Mouse (Mus musculus) CH12.LX (cell line): ENCODE measurements around the gene D1Ertd622e. TPM values are rescaled to one million over a fixed set of nuclear protein-coding genes. Genes with fewer than 3 reads are reported as not detected.

Experiments used
- DNase-seq: peaks from one replicate; pipeline ENCODE4 v3.0.0-alpha.2; 2013; ENCODE audit errors: extremely low read depth
- H3K27ac ChIP-seq: 2 replicates; pipeline ENCODE4 v1.5.1; 2012; ENCODE audit warnings: low read depth, mild to moderate bottlenecking, control low read depth, moderate library complexity; ENCODE audit not compliant: insufficient read depth
- H3K27me3 ChIP-seq: replicated peaks from 2 replicates; pipeline ENCODE3; 2012; ENCODE audit warnings: inconsistent platforms
- H3K36me3 ChIP-seq, 2 experiments: replicated peaks in 1 of 2; 2 replicates each; pipeline versions ENCODE3 to v1.6.1; 2012; ENCODE audit warnings: inconsistent platforms in 1 of 2, low read length in 1 of 2, mild to moderate bottlenecking in 1 of 2, mixed read lengths in 1 of 2, moderate library complexity in 1 of 2; ENCODE audit not compliant: control insufficient read depth in 1 of 2, insufficient read depth in 1 of 2
- H3K4me1 ChIP-seq, 2 experiments: 2 replicates each; pipeline ENCODE4 v1.6.1; 2012; ENCODE audit warnings: inconsistent platforms in 1 of 2, moderate library complexity in 1 of 2; ENCODE audit not compliant: insufficient read depth in 2 of 2, control insufficient read depth in 1 of 2
- H3K4me2 ChIP-seq: 2 replicates; pipeline ENCODE4 v1.6.1; 2012; ENCODE audit warnings: low read depth, mild to moderate bottlenecking, control low read depth; ENCODE audit not compliant: poor library complexity, insufficient read depth, severe bottlenecking
- H3K4me3 ChIP-seq, 3 experiments: fragments of 150-350 bp in 1 of 3; sonication (generic) in 1 of 3; replicated peaks in 1 of 3; 2 replicates each; pipeline versions ENCODE3 to v1.5.1; 2011 to 2012; ENCODE audit warnings: low read depth in 2 of 3, low read length in 2 of 3, mild to moderate bottlenecking in 2 of 3, moderate library complexity in 2 of 3, control low read depth in 1 of 3, improper control_type of control experiment in 1 of 3, inconsistent platforms in 1 of 3, mixed read lengths in 1 of 3; ENCODE audit not compliant: poor library complexity in 1 of 3
- H3K79me2 ChIP-seq: replicated peaks from 2 replicates; pipeline ENCODE4 v1.6.1; 2012; ENCODE audit warnings: mild to moderate bottlenecking, moderate library complexity; ENCODE audit not compliant: control insufficient read depth, poor library complexity, insufficient read depth, severe bottlenecking; ENCODE audit errors: extremely low read depth
- H3K9ac ChIP-seq: 2 replicates; pipeline ENCODE4 v1.6.1; 2012; ENCODE audit warnings: low read depth, mild to moderate bottlenecking, control low read depth, moderate library complexity; ENCODE audit not compliant: insufficient read depth
- H3K9me3 ChIP-seq: replicated peaks from 2 replicates; pipeline ENCODE3; 2012; ENCODE audit warnings: low read length, inconsistent platforms, mixed read lengths
- BHLHE40 ChIP-seq: IDR thresholded peaks from 2 replicates; pipeline ENCODE4 v1.6.1; 2011; ENCODE audit warnings: mild to moderate bottlenecking, low read depth, low read length, improper control_type of control experiment
- CHD2 ChIP-seq: IDR thresholded peaks from 2 replicates; pipeline ENCODE4 v1.6.1; 2011; ENCODE audit warnings: low read length, improper control_type of control experiment
- CTCF ChIP-seq, 2 experiments: IDR thresholded peaks in 1 of 2; conservative IDR thresholded peaks in 1 of 2; 2 replicates each; pipeline ENCODE4 v1.5.1; 2011 to 2012; ENCODE audit warnings: low read depth in 2 of 2, low read length in 2 of 2, improper control_type of control experiment in 1 of 2, inconsistent platforms in 1 of 2, mild to moderate bottlenecking in 1 of 2, moderate library complexity in 1 of 2
- EP300 ChIP-seq: IDR thresholded peaks from 2 replicates; pipeline ENCODE4 v1.6.1; 2011; ENCODE audit warnings: low read length, improper control_type of control experiment
- ETS1 ChIP-seq: conservative IDR thresholded peaks from 2 replicates; pipeline ENCODE4 v1.6.1; 2012; ENCODE audit warnings: low read depth, mild to moderate bottlenecking, inconsistent platforms, low read length, improper control_type of control experiment, moderate library complexity
- GABPA ChIP-seq: IDR thresholded peaks from 2 replicates; pipeline ENCODE4 v1.6.1; 2012; ENCODE audit warnings: low read depth, low read length, improper control_type of control experiment, inconsistent platforms; ENCODE audit not compliant: insufficient replicate concordance
- HCFC1 ChIP-seq: IDR thresholded peaks from 2 replicates; pipeline ENCODE4 v1.6.1; 2012; ENCODE audit warnings: low read depth, mild to moderate bottlenecking, inconsistent platforms, low read length, improper control_type of control experiment
- IRF4 ChIP-seq: IDR thresholded peaks from 2 replicates; pipeline ENCODE4 v1.6.1; 2014; ENCODE audit warnings: low read depth, mild to moderate bottlenecking, inconsistent platforms, low read length, improper control_type of control experiment
- JUN ChIP-seq: IDR thresholded peaks from 2 replicates; pipeline ENCODE4 v1.6.1; 2011; ENCODE audit warnings: low read depth, mild to moderate bottlenecking, low read length, improper control_type of control experiment, moderate library complexity; ENCODE audit not compliant: insufficient read depth
- JUND ChIP-seq: conservative IDR thresholded peaks from 2 replicates; pipeline ENCODE4 v1.6.1; 2011; ENCODE audit warnings: low read depth, low read length, improper control_type of control experiment
- KAT2A ChIP-seq: IDR thresholded peaks from 2 replicates; pipeline ENCODE4 v1.6.1; 2012; ENCODE audit warnings: low read length, improper control_type of control experiment, inconsistent platforms; ENCODE audit not compliant: insufficient replicate concordance
- MAFK ChIP-seq: IDR thresholded peaks from 2 replicates; pipeline ENCODE4 v1.6.1; 2011; ENCODE audit warnings: low read length, improper control_type of control experiment; ENCODE audit not compliant: insufficient replicate concordance
- MAZ ChIP-seq: IDR thresholded peaks from 2 replicates; pipeline ENCODE4 v1.6.1; 2012; ENCODE audit warnings: low read depth, mild to moderate bottlenecking, inconsistent platforms, low read length, improper control_type of control experiment, moderate library complexity
- MEF2A ChIP-seq: IDR thresholded peaks from 2 replicates; pipeline ENCODE4 v1.6.1; 2014; ENCODE audit warnings: low read depth, mild to moderate bottlenecking, inconsistent platforms, low read length, improper control_type of control experiment, borderline replicate concordance
- MXI1 ChIP-seq: IDR thresholded peaks from 2 replicates; pipeline ENCODE4 v1.6.1; 2011; ENCODE audit warnings: mild to moderate bottlenecking, low read depth, low read length, improper control_type of control experiment
- NELFE ChIP-seq: IDR thresholded peaks from 2 replicates; pipeline ENCODE4 v1.6.1; 2011; ENCODE audit warnings: low read depth, low read length, improper control_type of control experiment
- POLR2A ChIP-seq: IDR thresholded peaks from 2 replicates; pipeline ENCODE4 v1.6.1; 2011; ENCODE audit warnings: low read depth, mild to moderate bottlenecking, improper control_type of control experiment, low read length
- RCOR1 ChIP-seq: conservative IDR thresholded peaks from 2 replicates; pipeline ENCODE4 v1.6.1; 2012; ENCODE audit warnings: low read depth, mild to moderate bottlenecking, inconsistent platforms, low read length, improper control_type of control experiment
- TBP ChIP-seq: conservative IDR thresholded peaks from 2 replicates; pipeline ENCODE4 v1.6.1; 2011; ENCODE audit warnings: low read depth, low read length, improper control_type of control experiment
- TCF12 ChIP-seq: IDR thresholded peaks from 2 replicates; pipeline ENCODE4 v1.6.1; 2014; ENCODE audit warnings: low read depth, mild to moderate bottlenecking, inconsistent platforms, low read length, improper control_type of control experiment
- UBTF ChIP-seq: IDR thresholded peaks from 2 replicates; pipeline ENCODE4 v1.6.1; 2012; ENCODE audit warnings: low read depth, mild to moderate bottlenecking, inconsistent platforms, low read length, improper control_type of control experiment, moderate library complexity
- USF1 ChIP-seq: IDR thresholded peaks from 2 replicates; pipeline ENCODE4 v1.6.1; 2014; ENCODE audit warnings: low read depth, mild to moderate bottlenecking, inconsistent platforms, low read length, improper control_type of control experiment
- USF2 ChIP-seq: conservative IDR thresholded peaks from 2 replicates; pipeline ENCODE4 v1.6.1; 2011; ENCODE audit warnings: low read depth, low read length, improper control_type of control experiment
- ZC3H11A ChIP-seq: IDR thresholded peaks from 2 replicates; pipeline ENCODE4 v1.6.1; 2012; ENCODE audit warnings: low read depth, mild to moderate bottlenecking, inconsistent platforms, low read length, improper control_type of control experiment
- ZKSCAN1 ChIP-seq: IDR thresholded peaks from 2 replicates; pipeline ENCODE4 v1.6.1; 2012; ENCODE audit warnings: low read depth, inconsistent platforms, low read length, improper control_type of control experiment, borderline replicate concordance
- ZMIZ1 ChIP-seq: IDR thresholded peaks from 2 replicates; pipeline ENCODE4 v1.6.1; 2012; ENCODE audit warnings: low read depth, mild to moderate bottlenecking, inconsistent platforms, low read length, improper control_type of control experiment
- ZNF384 ChIP-seq: IDR thresholded peaks from 2 replicates; pipeline ENCODE4 v1.6.1; 2012; ENCODE audit warnings: low read depth, low read length, improper control_type of control experiment, inconsistent platforms
- dilution Hi-C: fragments of 300-500 bp; cut with MboI; formaldehyde crosslinking; loops from 2 replicates; pipeline ENCODE4 v1.14.3; 2020; ENCODE audit warnings: low sequenced_read_pairs; ENCODE audit not compliant: extremely low pct_unique_long_range_greater_than_20kb, extremely low pct_ligation_motif_present
- in situ Hi-C: fragments of 300-500 bp; cut with MboI; formaldehyde crosslinking; loops from 3 replicates; pipeline ENCODE4 v1.14.3; 2019; ENCODE audit warnings: low sequenced_read_pairs, low pct_ligation_motif_present, low pct_unique_long_range_greater_than_20kb, mixed read lengths
- polyA plus RNA-seq: library from polyadenylated mRNA; unstranded; fragments of >175 nt; gene quantifications from 2 replicates; pipeline ENCODE4 v1.2.1, GENCODE M21; 2012; ENCODE audit warnings: low read depth; ENCODE audit not compliant: insufficient read length
- total RNA-seq, 2 experiments: library from RNA; depleted of rRNA; stranded (reverse); fragments of 300-350 nt in 1 of 2; fragments of >200 nt in 1 of 2; gene quantifications; 2 replicates each; pipeline ENCODE4 v1.2.3; 2012 to 2014

D1Ertd622e gene
- total and polyA plus RNA-seq, 3 experiments = 9.0 to 27.3 (median 22.1) TPM

DNA sequence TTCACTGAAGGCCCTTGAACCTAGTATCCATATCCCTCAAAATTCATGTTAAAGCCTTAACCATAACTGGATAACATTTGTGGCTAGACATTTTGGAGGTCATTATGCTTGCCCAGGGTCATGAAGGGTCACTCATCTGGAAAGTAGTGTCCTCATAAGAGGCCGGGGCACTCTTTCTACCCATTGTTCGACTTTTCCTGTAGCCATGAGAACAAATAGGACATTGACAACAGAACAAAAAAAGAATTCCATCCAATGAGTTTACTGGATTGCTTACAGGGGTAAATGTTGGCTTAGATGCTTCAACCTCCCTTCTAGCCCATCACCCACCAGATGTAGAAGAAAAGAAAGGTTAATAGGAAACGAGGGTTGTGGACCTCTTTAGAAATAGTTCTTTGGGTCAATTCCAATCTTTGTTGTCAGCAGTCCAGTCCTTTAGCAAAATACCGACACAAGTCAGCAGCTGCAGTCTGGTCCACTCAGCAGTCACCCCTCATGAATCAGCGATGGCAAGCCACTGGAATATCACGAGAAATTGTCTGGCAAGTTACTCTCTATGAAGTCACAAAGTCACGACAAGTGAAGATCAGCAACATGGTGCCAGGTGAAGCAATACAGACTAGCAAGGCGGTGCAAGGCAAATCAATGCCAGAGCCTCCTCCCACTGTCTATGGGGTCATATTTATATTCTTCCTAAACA lies 42.1 kb downstream of the D1Ertd622e start:
- Histone ChIP-seq H3K79me2 (no peaks in the 10 kb centered on the region), H3K9ac (no peak overlapping the region), H3K36me3 (no peaks in the 10 kb centered on the region), H3K4me2 (no peak overlapping the region), H3K4me3 (no peak overlapping the region), H3K27ac (no peak overlapping the region), H3K27me3 (no peaks in the 10 kb centered on the region), H3K9me3 (no peaks in the 10 kb centered on the region), H3K4me1 (peaks cover 0 to 26% of the 10 kb centered on the region in 2 experiments; a peak in 2 of 4 replicates)
- in situ Hi-C loops = no loop called here
- dilution Hi-C loops = no loop called here
- TF ChIP-seq HCFC1 (no peak), EP300 (no peak), UBTF (no peak), ETS1 (no peak), ZMIZ1 (no peak), JUN (no peak), CTCF (conservative IDR thresholded peaks at IDR 0.05 in 1 of 2, IDR thresholded peaks at IDR 0.05 in 1 of 2; ENCODE audit: low read depth in 2 of 2, low read length in 2 of 2) (no peak), ZKSCAN1 (no peak), NELFE (no peak), MXI1 (no peak), USF1 (no peak), ZC3H11A (no peak), POLR2A (no peak), RCOR1 (no peak), TCF12 (no peak), CHD2 (no peak), ZNF384 (no peak), USF2 (no peak)
- DNase-seq = no peak

GRCm38 (mm10) chr1:97615525-97615924 lies 46.3 kb downstream of the D1Ertd622e start:
- in situ Hi-C loops = no loop called here
- H3K4me3 ChIP-seq = no peak overlapping the region
- no peaks in the 10 kb centered on the region for H3K9me3 ChIP-seq
- TF ChIP-seq KAT2A (no peak), ETS1 (no peak), EP300 (no peak), MAFK (no peak), GABPA (no peak), TBP (no peak), JUND (no peak), POLR2A (no peak), ZC3H11A (no peak), ZKSCAN1 (no peak), NELFE (no peak), MAZ (no peak), CHD2 (no peak), BHLHE40 (no peak), USF2 (no peak), UBTF (no peak), JUN (no peak), MEF2A (no peak), ZMIZ1 (no peak), IRF4 (no peak)
- H3K36me3 ChIP-seq = no peaks in the 10 kb centered on the region
- H3K27ac ChIP-seq = no peak overlapping the region
- H3K27me3 ChIP-seq = no peaks in the 10 kb centered on the region
- H3K4me2 ChIP-seq = no peak overlapping the region
- peaks cover 0 to 3% of the 10 kb centered on the region in 2 experiments; a peak in 1 of 4 replicates for H3K4me1 ChIP-seq
- no peak for DNase-seq
- H3K79me2 ChIP-seq = no peaks in the 10 kb centered on the region
- dilution Hi-C loops = no loop called here
- H3K9ac ChIP-seq = no peak overlapping the region
